Mouse (Mus musculus) forebrain, embryonic 16.5 days (tissue): ENCODE results near the gene Ascc3. TPM values are rescaled to one million over a fixed set of nuclear protein-coding genes. Genes with fewer than 3 reads are reported as not detected.

Experiments used
- ATAC-seq: fragments of 200-750 bp; cut with Nextera tagmentation; 2 replicates; pipeline ENCODE4 v1.8.0; 2017; ENCODE audit warnings: mild to moderate bottlenecking, moderate library complexity
- H3K27ac ChIP-seq: fragments of 300-500 bp; sonication (generic); 2 replicates; pipeline ENCODE4 v1.5.1; 2014; ENCODE audit warnings: low read length, control low read depth
- H3K27me3 ChIP-seq: fragments of 300-500 bp; sonication (generic); replicated peaks from 2 replicates; pipeline ENCODE4 v1.6.1; 2014; ENCODE audit warnings: low read length; ENCODE audit not compliant: control insufficient read depth, insufficient read depth
- H3K36me3 ChIP-seq: fragments of 300-500 bp; sonication (generic); 2 replicates; pipeline ENCODE4 v1.6.1; 2014; ENCODE audit not compliant: control insufficient read depth, insufficient read depth
- H3K4me1 ChIP-seq: fragments of 300-500 bp; sonication (generic); replicated peaks from 2 replicates; pipeline ENCODE4 v1.6.1; 2014; ENCODE audit warnings: low read length; ENCODE audit not compliant: control insufficient read depth, insufficient read depth
- H3K4me2 ChIP-seq: fragments of 300-500 bp; sonication (generic); 2 replicates; pipeline ENCODE4 v1.6.1; 2014; ENCODE audit warnings: mild to moderate bottlenecking, low read length, control low read depth
- H3K4me3 ChIP-seq: fragments of 300-500 bp; sonication (generic); replicated peaks from 2 replicates; pipeline ENCODE4 v1.5.1; 2014; ENCODE audit warnings: mild to moderate bottlenecking, low read length, control low read depth
- H3K9ac ChIP-seq: fragments of 300-500 bp; sonication (generic); replicated peaks from 2 replicates; pipeline ENCODE4 v1.6.1; 2014; ENCODE audit warnings: low read depth, low read length, control low read depth
- H3K9me3 ChIP-seq: fragments of 300-500 bp; sonication (generic); 2 replicates; pipeline ENCODE4 v1.6.1; 2016; ENCODE audit warnings: low read length; ENCODE audit not compliant: control insufficient read depth
- WGBS: fragments of 180-500 bp; shearing (Covaris S2); extraction: QIAGEN DNeasy Blood & Tissue Kit; methylation state at CpG from one replicate; pipeline ENCODE4 v1.1.7; 2014; 5-methylcytosine and 5-hydroxymethylcytosine counted together
- polyA plus RNA-seq: library from polyadenylated mRNA; unstranded; fragments of >200 nt; fragmentation: Nextera tagmentation; extraction: Ambion mirVana; gene quantifications from 2 replicates; pipeline ENCODE4 v1.2.1, GENCODE M21; 2015

Ascc3 gene
- polyA plus RNA-seq, 1 experiment from 2014 or later: 20.2 TPM

- no peaks in the 10 kb centered on the region for H3K9me3 ChIP-seq
- no peak overlapping the region for H3K4me3 ChIP-seq
- no peak for ATAC-seq
- no peaks in the 10 kb centered on the region for H3K27me3 ChIP-seq
- H3K9ac ChIP-seq: no peak overlapping the region
- H3K27ac ChIP-seq: no peak overlapping the region
- WGBS: 80% methylated on average over 2 of the region's 2 CpGs
- no peaks in the 10 kb centered on the region for H3K36me3 ChIP-seq
- no peak overlapping the region for H3K4me2 ChIP-seq
- no peaks in the 10 kb centered on the region for H3K4me1 ChIP-seq
Observed at GRCm38 (mm10) chr10:50882366-50882765, 289.9 kb downstream of the Ascc3 start.

DNA sequence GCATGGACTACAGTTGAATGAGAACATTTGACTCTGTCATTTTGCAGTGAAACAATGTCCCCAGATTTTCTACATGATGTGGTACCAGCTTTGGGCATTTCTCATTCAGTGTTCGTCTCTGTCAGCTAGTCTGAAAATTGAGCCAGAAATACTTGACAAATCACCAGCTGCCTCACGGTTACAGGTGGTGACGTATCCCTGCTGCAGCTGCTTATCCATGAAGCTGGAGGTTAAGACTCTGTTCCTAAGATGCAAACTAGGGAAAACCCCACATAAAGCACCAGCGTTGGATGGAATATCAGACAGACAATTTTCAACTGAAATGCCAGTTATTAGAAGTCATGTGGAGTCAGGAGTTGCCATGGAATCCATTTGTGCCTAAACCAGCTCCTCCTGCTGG lies 293.8 kb downstream of the Ascc3 start:
- ATAC-seq: no peak
- Histone ChIP-seq H3K36me3 (no peaks in the 10 kb centered on the region), H3K27me3 (peaks cover 22% of the 10 kb centered on the region)

DNA sequence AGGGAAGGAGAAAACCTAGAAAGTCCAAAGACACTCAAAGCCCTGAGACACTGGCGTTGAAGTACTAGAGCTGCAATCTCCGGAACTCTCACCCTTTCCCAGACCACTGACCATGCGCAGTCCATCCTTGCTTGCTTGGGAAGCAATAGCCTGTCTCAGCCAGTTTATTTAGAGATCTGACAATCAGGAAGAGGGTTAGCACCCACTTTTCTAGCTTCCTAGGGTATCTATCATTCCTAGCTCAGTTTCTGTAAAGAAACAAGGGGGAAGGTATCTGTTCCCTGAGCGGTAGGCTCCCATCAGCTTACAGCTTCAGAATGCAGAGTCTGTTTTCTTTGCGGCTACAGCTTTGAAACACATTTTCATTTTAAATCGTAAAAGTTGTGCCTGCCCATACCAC lies 298.2 kb downstream of the Ascc3 start:
- H3K4me1 ChIP-seq: peaks cover 15% of the 10 kb centered on the region
- H3K27me3 ChIP-seq: peaks cover 54% of the 10 kb centered on the region
- no peak overlapping the region for H3K4me2 ChIP-seq
- H3K4me3 ChIP-seq: no peak overlapping the region
- no peak overlapping the region for H3K27ac ChIP-seq
- no peak overlapping the region for H3K9ac ChIP-seq
- H3K36me3 ChIP-seq: no peaks in the 10 kb centered on the region
- ATAC-seq: no peak
- no peaks in the 10 kb centered on the region for H3K9me3 ChIP-seq
- 15% methylated on average over 6 of the region's 6 CpGs for WGBS

More for the DNA sequence above, 293.8 kb downstream of the Ascc3 start:
- H3K4me2 ChIP-seq: no peak overlapping the region
- H3K4me3 ChIP-seq: no peak overlapping the region
- H3K4me1 ChIP-seq: no peaks in the 10 kb centered on the region
- H3K27ac ChIP-seq: no peak overlapping the region
- WGBS: 53% methylated on average over 4 of the region's 4 CpGs
- no peaks in the 10 kb centered on the region for H3K9me3 ChIP-seq
- H3K9ac ChIP-seq: no peak overlapping the region

DNA sequence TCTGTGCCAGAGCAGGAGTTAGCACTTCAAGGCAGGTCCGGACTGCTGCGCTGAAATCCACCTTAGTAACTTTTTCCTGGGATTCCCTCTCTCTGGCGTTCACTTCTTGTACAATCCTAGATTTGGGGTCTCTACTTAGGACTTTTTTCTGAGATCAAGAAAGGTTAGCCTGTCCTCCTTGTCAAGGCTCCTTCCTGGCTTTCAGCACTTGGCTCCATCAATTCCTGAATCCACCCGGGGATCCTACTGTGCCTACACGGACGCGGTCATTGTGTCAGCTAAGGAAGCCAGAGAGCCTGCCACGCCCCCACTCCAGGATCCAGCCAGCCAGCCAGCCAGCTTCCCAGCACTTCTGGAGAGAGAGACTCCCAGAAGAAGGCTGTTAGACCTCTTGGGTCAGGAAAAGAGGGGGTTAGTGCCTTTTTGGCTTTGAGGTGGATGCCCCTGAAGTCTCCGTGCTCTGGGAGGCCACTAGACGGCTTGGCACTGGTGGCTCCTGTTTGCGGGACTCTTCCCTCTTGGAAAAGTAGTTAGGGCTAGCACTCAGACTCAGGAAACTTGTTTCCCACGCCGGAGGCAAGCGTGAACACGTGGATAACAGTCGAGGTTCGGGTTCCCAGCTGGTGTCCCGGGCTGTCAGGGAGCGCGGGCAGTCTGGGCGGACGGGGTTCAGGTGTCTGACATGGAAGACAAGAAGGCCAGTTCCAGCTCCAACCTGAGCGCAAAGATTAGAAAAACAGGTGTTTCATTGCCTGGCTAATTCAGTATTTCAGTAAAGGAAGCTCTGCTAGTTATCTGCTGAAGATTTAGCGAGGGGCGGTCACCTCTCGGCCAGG lies 299.6 kb downstream of the Ascc3 start:
- H3K4me2 ChIP-seq: no peak overlapping the region
- ATAC-seq: no peak
- no peak overlapping the region for H3K4me3 ChIP-seq
- no peak overlapping the region for H3K9ac ChIP-seq
- peaks cover 60% of the 10 kb centered on the region for H3K27me3 ChIP-seq
- under 1% methylated on average over 26 of the region's 26 CpGs for WGBS
- no peak overlapping the region for H3K27ac ChIP-seq
- H3K4me1 ChIP-seq: peaks cover 15% of the 10 kb centered on the region
- H3K36me3 ChIP-seq: no peaks in the 10 kb centered on the region
- no peaks in the 10 kb centered on the region for H3K9me3 ChIP-seq

- peaks cover 65% of the 10 kb centered on the region for H3K27me3 ChIP-seq
- no peak for ATAC-seq
- no peaks in the 10 kb centered on the region for H3K9me3 ChIP-seq
- H3K4me2 ChIP-seq: no peak overlapping the region
- peaks cover 15% of the 10 kb centered on the region for H3K4me1 ChIP-seq
- WGBS: 4% methylated on average over 15 of the region's 15 CpGs
- H3K36me3 ChIP-seq: no peaks in the 10 kb centered on the region
- no peak overlapping the region for H3K4me3 ChIP-seq
- H3K9ac ChIP-seq: no peak overlapping the region
- H3K27ac ChIP-seq: no peak overlapping the region
Observed at GRCm38 (mm10) chr10:50892751-50893320, 300.4 kb downstream of the Ascc3 start.

DNA sequence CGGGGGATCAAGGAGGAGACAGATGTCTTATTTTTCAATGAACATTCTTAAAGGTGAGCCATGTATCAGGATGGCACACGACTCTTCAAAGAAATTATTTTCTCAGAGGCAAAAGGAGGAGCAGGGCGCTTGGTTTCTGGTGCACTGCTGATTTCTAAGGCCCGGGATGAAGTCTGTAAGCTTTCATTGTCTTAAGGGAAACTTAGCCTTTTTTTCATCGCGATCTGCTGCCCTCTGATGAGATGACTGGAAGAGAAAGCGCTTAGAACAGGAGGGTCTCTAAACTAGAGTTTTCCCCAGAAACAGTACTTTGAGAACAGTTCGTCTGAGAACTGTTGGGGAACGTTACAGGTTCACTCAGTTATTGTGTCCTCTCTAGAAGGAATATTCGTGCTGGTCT lies 301.1 kb downstream of the Ascc3 start:
- H3K4me1 ChIP-seq: peaks cover 15% of the 10 kb centered on the region
- peaks cover 71% of the 10 kb centered on the region for H3K27me3 ChIP-seq
- no peak for ATAC-seq
- no peak overlapping the region for H3K9ac ChIP-seq
- no peaks in the 10 kb centered on the region for H3K9me3 ChIP-seq
- 4% methylated on average over 10 of the region's 10 CpGs for WGBS
- H3K36me3 ChIP-seq: no peaks in the 10 kb centered on the region
- H3K4me2 ChIP-seq: no peak overlapping the region
- H3K27ac ChIP-seq: no peak overlapping the region
- H3K4me3 ChIP-seq: no peak overlapping the region; the same call in 1 of the 2 replicates

DNA sequence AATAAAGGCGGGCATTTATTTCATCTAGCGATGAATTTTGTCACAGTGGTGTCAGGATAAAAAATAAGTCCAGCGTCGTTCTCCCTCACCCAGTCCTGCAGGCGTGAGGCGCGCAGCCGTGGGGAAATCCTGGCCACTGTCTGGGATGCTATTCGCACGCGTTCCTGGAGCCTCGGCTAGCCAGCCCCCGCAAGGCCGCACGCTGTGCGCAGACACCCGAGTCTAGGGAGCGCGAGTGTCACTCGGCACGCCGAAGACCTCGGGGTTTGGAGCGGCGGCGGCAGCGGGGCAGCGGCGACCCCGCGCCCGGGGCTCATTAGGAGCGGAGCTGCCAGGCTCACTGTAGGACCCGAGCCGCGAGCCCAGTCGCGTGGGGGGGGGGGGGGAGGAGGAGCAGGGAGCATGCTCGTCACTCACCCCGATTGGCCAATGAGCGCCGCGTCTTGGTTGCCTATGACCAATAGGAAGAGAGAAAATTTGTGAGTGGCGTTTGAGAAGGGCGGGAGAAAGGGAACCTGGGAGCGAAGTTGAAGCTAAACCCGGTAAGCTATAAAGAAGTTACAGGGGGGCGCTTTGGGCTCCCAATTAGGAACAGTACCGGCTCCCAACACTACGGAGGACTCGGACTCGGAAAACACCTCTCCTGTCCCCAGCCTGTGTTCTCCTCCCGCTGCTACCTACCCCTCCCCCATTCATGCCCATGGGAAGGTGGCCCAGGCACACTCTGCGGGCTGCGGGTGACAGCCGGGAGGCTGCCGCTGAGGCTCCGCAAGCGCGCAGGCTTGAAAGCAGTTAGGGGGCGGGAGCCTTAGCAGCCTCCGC lies 301.9 kb downstream of the Ascc3 start, which contains the start of gene Sim1:
Gene Sim1 (plus strand): TSS at position 585 of the 822 bp plus-strand sequence.
- under 1% methylated on average over 60 of the region's 62 CpGs for WGBS
- H3K9ac ChIP-seq: peak within 1 kb of the TSS; percentile 37; the same call in 1 of the 2 replicates
- peak within 1 kb of the TSS; percentile 57 for H3K4me3 ChIP-seq
- peaks cover 15% of the 10 kb centered on the region for H3K4me1 ChIP-seq
- H3K36me3 ChIP-seq: no peaks in the 10 kb centered on the region
- peaks cover 69% of the 10 kb centered on the region for H3K27me3 ChIP-seq
- H3K4me2 ChIP-seq: peak within 1 kb of the TSS; percentile 90
- no peak within 1 kb of the TSS for H3K27ac ChIP-seq
- H3K9me3 ChIP-seq: no peaks in the 10 kb centered on the region
- peak; percentile 95 for ATAC-seq

DNA sequence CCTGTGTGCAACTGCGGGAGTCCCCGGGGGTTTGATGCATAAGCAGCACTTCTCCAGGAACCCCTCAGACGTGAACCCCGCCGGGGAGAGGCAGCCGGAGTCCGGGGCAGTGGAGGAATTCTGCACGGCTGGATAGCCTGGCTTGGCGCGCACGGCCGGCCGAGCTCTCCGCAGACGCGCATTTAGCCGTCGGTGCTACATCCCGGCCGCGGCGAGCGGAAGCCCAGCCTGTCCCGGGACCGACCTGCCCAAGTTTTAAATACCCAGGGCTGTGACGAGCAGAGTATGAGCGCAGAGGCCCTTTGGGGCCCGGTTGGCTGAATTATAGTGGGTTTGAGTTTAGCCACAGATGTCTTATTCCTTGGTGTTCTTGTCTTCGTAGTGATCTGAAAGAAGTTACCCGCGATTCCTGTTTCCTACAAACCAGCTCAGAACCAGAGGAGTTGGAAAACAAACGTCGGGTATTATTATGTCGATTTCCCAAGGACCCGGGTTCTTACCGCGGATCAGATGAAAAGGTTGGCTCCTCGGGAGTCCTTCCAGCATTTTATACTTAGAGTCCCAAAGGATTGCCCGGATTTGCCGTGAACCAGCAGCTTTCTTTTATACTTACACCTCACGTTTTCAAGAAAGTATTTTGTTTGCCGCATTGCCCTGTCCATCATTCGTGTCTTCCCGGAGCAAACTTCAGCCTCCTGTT lies 302.8 kb downstream of the Ascc3 start:
- Histone ChIP-seq H3K4me1 (peaks cover 15% of the 10 kb centered on the region), H3K27ac (no peak overlapping the region), H3K9me3 (no peaks in the 10 kb centered on the region), H3K36me3 (no peaks in the 10 kb centered on the region), H3K27me3 (peaks cover 63% of the 10 kb centered on the region), H3K4me3 (peak overlapping the region; percentile 57), H3K4me2 (peak overlapping the region; percentile 90), H3K9ac (no peak overlapping the region)
- ATAC-seq: no peak; the same call in 1 of the 2 replicates
- WGBS: under 1% methylated on average over 44 of the region's 44 CpGs
